Mouse (Mus musculus): ENCODE data around the gene Vps52.

- TF ChIP-seq CTCF (IDR thresholded peaks at IDR 0.05; ENCODE audit: extremely low read depth, insufficient read depth, insufficient read length, insufficient replicate concordance): no peak
- no peak for TF ChIP-seq POLR2A (IDR thresholded peaks at IDR 0.05; ENCODE audit: low read depth, low read length)
These were observed 12.2 kb upstream of the Vps52 start for GRCm38 (mm10) chr17:33943454-33943853.

Measured in spleen, adult 2 months (tissue).